Mouse (Mus musculus) frontal cortex, postnatal 10 days (tissue): ENCODE data around the gene Slc6a9.

Experiments
- DNase-seq, 2 experiments: peaks; one replicate each; pipeline ENCODE4 v3.0.0; 2022; ENCODE audit warnings: low spot score in 2 of 2, mixed read lengths in 1 of 2

The Slc6a9 gene

GRCm38 (mm10) chr4:117834457-117834844 is at the start of gene Slc6a9:
TSS of gene Slc6a9 (plus strand) at chr4:117834506.
- DNase-seq: no peak

DNA sequence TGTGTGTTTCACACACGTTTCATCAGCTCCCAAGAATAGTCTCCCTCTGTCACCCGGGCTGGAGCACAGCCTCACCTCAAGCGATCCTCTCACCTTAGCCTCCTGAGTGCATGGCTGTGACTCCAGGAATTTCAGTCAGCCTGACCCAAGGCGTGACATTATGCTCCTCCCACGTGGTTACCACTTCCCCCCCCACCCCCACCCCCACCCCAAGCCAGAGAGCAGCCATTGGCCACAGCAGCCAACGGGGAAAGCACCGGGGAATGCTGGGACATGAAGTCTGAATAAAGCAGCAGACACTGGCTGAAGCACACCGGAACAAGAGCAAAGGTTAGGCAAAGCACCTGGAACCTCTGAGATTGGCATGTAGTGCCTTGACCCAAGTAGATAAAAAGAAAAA is 47.3 kb upstream of the Slc6a9 start:
- DNase-seq: no peak

GRCm38 (mm10) chr4:117788308-117788707 is 46.0 kb upstream of the Slc6a9 start:
- DNase-seq: no peak

GRCm38 (mm10) chr4:117799904-117800303 is 34.4 kb upstream of the Slc6a9 start:
- no peak for DNase-seq

- no peak for DNase-seq
Observed at GRCm38 (mm10) chr4:117806992-117807391, 27.3 kb upstream of the Slc6a9 start.

GRCm38 (mm10) chr4:117810933-117811332 is 23.4 kb upstream of the Slc6a9 start:
- no peak for DNase-seq

GRCm38 (mm10) chr4:117813591-117814192 is 20.6 kb upstream of the Slc6a9 start:
- DNase-seq: no peak

GRCm38 (mm10) chr4:117814333-117814732 is 20.0 kb upstream of the Slc6a9 start:
- no peak for DNase-seq

DNA sequence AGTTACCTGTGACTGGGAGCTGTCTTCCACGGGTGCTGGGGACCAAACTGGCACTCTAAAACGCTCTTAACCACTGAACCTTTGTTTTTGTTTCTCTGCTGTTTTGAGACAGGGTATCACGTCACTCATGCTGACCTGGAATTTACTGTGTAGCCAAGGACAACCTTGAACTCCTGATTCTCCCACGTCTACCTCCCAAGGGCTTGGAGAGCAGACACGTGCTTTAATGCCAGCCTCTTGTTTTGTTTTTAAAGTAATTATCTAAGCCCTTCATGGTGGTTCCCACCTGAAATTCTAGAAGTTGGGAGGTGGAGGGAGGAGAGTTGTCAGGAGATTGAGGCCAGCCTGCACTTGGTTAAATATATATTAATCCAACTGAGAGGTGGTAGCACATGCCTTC is 17.5 kb upstream of the Slc6a9 start:
- DNase-seq: no peak

DNA sequence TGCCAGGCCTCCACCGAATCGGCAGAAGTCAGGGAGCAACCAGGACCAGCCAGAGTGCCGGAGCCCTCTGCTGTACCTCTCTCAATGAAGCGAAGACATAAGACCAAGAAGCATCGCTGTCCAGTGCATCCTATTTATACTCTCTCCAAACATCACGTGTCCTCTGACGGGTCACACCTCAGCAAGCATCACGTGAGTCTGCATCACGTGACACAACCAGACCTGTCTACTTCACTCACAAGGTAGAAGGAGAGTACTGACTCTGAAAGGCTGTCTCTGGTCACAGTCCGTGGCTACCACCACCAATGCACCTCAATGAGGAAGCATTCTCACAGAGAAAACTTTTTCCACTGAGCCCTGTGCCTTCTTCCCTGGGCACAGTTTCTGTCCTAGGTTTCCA is 16.3 kb upstream of the Slc6a9 start:
- DNase-seq: no peak

GRCm38 (mm10) chr4:117828572-117829145 is 5.6 kb upstream of the Slc6a9 start:
- no peak for DNase-seq

- peak in 1 of 2 experiments; percentile 53 for DNase-seq
Observed at GRCm38 (mm10) chr4:117829260-117830123, 4.8 kb upstream of the Slc6a9 start.

DNA sequence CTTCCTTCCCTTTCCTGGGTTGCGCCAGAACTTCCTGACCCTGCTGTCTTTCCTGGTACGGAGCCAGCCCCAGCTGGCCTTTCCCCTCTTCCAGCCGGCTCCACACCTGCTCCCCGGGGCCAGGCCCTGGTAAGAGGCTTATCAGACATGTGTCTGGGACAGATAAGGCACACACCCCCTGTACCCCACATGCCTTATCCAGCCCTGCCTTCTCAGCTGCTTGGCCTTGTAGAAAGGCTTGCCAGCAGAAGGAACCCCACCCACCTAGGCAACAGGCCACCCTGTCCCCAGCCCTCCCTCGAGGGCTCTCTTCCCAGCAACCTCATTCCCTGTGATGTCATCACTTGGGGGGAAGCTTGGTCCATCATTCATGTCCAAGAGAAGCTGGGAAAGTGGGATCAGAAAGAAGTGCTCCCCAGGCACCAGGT is 4.2 kb upstream of the Slc6a9 start:
- no peak for DNase-seq

DNA sequence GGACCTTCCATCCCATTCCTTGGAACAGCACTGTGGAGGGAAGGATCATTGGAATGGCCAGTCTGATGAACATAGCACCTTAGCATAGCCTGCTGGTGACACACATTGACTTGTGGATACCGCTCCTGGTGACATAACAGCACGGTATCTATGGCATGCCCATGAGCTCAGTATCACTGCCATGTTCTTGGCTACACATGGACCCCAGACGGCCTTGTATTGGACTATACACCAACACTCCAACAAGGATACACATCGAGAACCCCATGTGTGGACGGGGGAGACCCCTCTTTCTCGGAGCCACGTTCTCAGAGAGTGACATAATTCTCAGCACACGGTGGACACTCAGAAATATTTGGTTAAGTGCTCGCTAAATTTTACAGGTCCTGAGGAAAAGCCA is 3.5 kb upstream of the Slc6a9 start:
- DNase-seq: no peak

- DNase-seq: no peak
Observed at GRCm38 (mm10) chr4:117831499-117831898, 2.8 kb upstream of the Slc6a9 start.

- DNase-seq: no peak
Observed at GRCm38 (mm10) chr4:117831920-117832691, 2.2 kb upstream of the Slc6a9 start.

DNA sequence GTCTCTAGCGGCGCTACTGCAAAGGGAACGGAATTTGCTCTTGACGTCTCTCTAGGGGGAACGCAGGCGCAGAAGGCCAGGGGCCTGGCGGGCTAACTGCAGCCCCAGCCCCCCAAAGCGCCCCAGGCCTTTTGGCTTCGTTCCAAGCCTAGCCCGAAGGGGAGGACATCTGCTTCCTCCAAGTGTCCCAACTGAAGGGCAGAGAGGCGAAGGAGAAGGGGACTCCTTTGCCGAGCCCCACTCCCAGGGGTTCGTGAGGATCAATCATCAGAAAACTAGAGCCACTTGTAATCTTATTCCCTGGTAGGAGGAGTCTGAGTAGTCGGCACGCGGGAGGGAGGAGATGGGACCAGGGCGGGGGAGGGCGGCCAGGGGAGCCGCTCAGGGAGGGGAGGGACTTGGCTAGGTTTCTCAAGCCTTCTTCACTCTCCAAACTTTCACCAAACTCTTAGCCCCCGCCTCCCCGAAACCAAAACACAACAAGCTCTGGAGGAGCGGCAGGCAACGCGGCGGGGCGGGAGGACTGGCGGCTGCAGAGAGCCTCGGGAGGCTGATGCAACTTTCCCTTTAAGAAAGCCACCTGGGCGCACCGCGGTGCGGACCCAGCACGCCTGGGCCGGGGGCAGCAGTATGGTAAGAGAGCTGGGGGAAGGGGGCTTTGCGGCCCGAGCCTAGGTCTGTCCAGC is 682 bp downstream of the Slc6a9 start:
- DNase-seq: peak; percentile 44 to 63

- peak; percentile 51 to 57 for DNase-seq
Observed at GRCm38 (mm10) chr4:117835531-117836111, 1.3 kb downstream of the Slc6a9 start.

DNA sequence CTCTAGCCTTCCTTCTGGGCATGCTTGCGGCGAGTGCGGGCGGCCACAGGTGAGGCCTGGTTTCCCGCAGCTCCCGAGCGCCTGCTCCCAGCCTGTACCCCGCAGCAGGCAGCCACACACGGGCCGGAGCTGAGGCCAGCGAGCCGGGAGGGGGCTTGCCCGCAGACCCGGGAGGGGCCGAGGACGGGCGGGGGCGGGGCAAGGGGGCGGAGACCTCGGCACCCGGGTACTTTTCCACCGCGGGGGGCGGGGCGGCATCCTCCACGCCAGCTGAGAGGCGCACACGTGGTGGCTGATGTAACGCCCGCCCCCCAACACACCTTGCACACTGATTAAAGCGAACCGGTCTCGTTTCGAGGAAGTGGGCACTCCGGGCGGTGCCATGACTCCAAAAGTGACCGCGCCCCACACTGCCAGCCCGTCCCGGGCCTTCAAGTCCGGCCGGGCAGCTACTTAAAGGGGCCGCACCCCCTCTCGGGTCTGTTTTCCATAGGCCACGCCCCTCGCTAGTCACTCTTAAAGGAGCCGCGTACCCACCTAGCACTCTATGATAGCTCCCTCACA is 2.0 kb downstream of the Slc6a9 start:
- DNase-seq: peak; percentile 80 to 90

GRCm38 (mm10) chr4:117837271-117837670 is 3.0 kb downstream of the Slc6a9 start:
- no peak for DNase-seq

GRCm38 (mm10) chr4:117839366-117839765 is 5.1 kb downstream of the Slc6a9 start:
- DNase-seq: no peak
